15 mouse cellular contexts compared by ENCODE assay signal in genomic region chr17:15630792-15631191, GRCm38 (mm10).
A peak's percentile ranks its signal among the peaks of the same experiment; 100 is the strongest.
DNase-seq lines count a peak whose midpoint lies in the region; ATAC-seq lines count a peak whose summit lies in the region.
"Had no signal": no experiment of that assay in that cellular context is flagged by ENCODE, and none has a peak within 500 bp of the region (broad histone marks: within the 10 kb centered on the region; RNA-seq: fewer than 3 reads in every experiment).

No protein-coding gene starts in this region.

- no peaks in the 10 kb centered on the region for H3K27me3 ChIP-seq in embryonic facial prominence, embryonic 12.5 days
- no peaks in the 10 kb centered on the region for H3K27me3 ChIP-seq in embryonic facial prominence, embryonic 10.5 days (replicated peaks; ENCODE audit: low read depth, poor library complexity, severe bottlenecking)
- H3K27me3 ChIP-seq in heart, embryonic 16.5 days (ENCODE audit: control insufficient read depth, insufficient read depth, low read length): no peaks in the 10 kb centered on the region
- no peaks in the 10 kb centered on the region for H3K27me3 ChIP-seq in liver, embryonic 16.5 days (ENCODE audit: control insufficient read depth, insufficient read depth, low read depth, low read length)
- no peaks in the 10 kb centered on the region for H3K27me3 ChIP-seq in liver, embryonic 11.5 days (replicated peaks; ENCODE audit: control insufficient read depth, insufficient read depth, low read length)
- peaks cover 5% of the 10 kb centered on the region; the same call in 1 of the 2 replicates for H3K27me3 ChIP-seq in limb, embryonic 13.5 days
- H3K27me3 ChIP-seq: forebrain, embryonic 15.5 days; midbrain, embryonic 13.5 days had no signal

- intact Hi-C loops in heart, postnatal 36 days (cut with DNase I): no loop called here

- peak overlapping the region; percentile 51 for H3K4me2 ChIP-seq in embryonic facial prominence, embryonic 12.5 days (replicated peaks)
- H3K4me2 ChIP-seq in heart, embryonic 16.5 days (ENCODE audit: low read depth, low read length): peak overlapping the region; percentile 55
- 0 out of 2 replicates have a peak overlapping the region, but pooled peaks have one; percentile 37 for H3K4me2 ChIP-seq in liver, embryonic 16.5 days (ENCODE audit: low read depth, low read length)
- no peak overlapping the region for H3K4me2 ChIP-seq in liver, embryonic 11.5 days
- peak overlapping the region; percentile 49 for H3K4me2 ChIP-seq in limb, embryonic 13.5 days (replicated peaks)
- H3K4me2 ChIP-seq: forebrain, embryonic 15.5 days; midbrain, embryonic 13.5 days had no signal

- 0 out of 2 replicates have a peak, but pooled peaks cover 6% of the 10 kb centered on the region for H3K9me3 ChIP-seq in embryonic facial prominence, embryonic 12.5 days
- H3K9me3 ChIP-seq in embryonic facial prominence, embryonic 10.5 days: peaks cover 7% of the 10 kb centered on the region; the same call in 1 of the 2 replicates
- H3K9me3 ChIP-seq in heart, embryonic 16.5 days (replicated peaks; ENCODE audit: control insufficient read depth, low read length): no peaks in the 10 kb centered on the region; the same call in 1 of the 2 replicates
- no peaks in the 10 kb centered on the region for H3K9me3 ChIP-seq in liver, embryonic 16.5 days (replicated peaks; ENCODE audit: control insufficient read depth, low read length)
- H3K9me3 ChIP-seq in liver, embryonic 11.5 days (ENCODE audit: control insufficient read depth, low read length): no peaks in the 10 kb centered on the region
- peaks cover 9% of the 10 kb centered on the region; the same call in 1 of the 2 replicates for H3K9me3 ChIP-seq in limb, embryonic 13.5 days
- H3K9me3 ChIP-seq: forebrain, embryonic 15.5 days; midbrain, embryonic 13.5 days had no signal

- no peaks in the 10 kb centered on the region for H3K36me3 ChIP-seq in embryonic facial prominence, embryonic 12.5 days
- no peaks in the 10 kb centered on the region for H3K36me3 ChIP-seq in embryonic facial prominence, embryonic 10.5 days (replicated peaks)
- no peaks in the 10 kb centered on the region for H3K36me3 ChIP-seq in heart, embryonic 16.5 days (ENCODE audit: control insufficient read depth, insufficient read depth)
- no peaks in the 10 kb centered on the region for H3K36me3 ChIP-seq in liver, embryonic 16.5 days (ENCODE audit: control insufficient read depth, insufficient read depth)
- H3K36me3 ChIP-seq in liver, embryonic 11.5 days (ENCODE audit: control insufficient read depth, insufficient read depth, low read length): no peaks in the 10 kb centered on the region
- no peaks in the 10 kb centered on the region for H3K36me3 ChIP-seq in limb, embryonic 13.5 days
- H3K36me3 ChIP-seq: forebrain, embryonic 15.5 days; midbrain, embryonic 13.5 days had no signal

- no peak overlapping the region for H3K27ac ChIP-seq in embryonic facial prominence, embryonic 12.5 days
- H3K27ac ChIP-seq in embryonic facial prominence, embryonic 10.5 days (replicated peaks): no peak overlapping the region
- no peak overlapping the region for H3K27ac ChIP-seq in heart, embryonic 16.5 days (ENCODE audit: low read length)
- no peak overlapping the region for H3K27ac ChIP-seq in liver, embryonic 16.5 days (ENCODE audit: low read length)
- no peak overlapping the region for H3K27ac ChIP-seq in liver, embryonic 11.5 days (ENCODE audit: low read depth, low read length)
- H3K27ac ChIP-seq in limb, embryonic 13.5 days: no peak overlapping the region
- H3K27ac ChIP-seq: forebrain, embryonic 15.5 days; midbrain, embryonic 13.5 days had no signal

- H3K4me3 ChIP-seq in embryonic facial prominence, embryonic 12.5 days: no peak overlapping the region
- H3K4me3 ChIP-seq in embryonic facial prominence, embryonic 10.5 days: no peak overlapping the region
- no peak overlapping the region; the same call in 1 of the 2 replicates for H3K4me3 ChIP-seq in heart, embryonic 16.5 days (ENCODE audit: low read length)
- H3K4me3 ChIP-seq in liver, embryonic 16.5 days (ENCODE audit: low read depth, low read length): no peak overlapping the region
- no peak overlapping the region for H3K4me3 ChIP-seq in liver, embryonic 11.5 days (ENCODE audit: low read depth, low read length)
- no peak overlapping the region for H3K4me3 ChIP-seq in limb, embryonic 13.5 days
- H3K4me3 ChIP-seq: forebrain, embryonic 15.5 days; midbrain, embryonic 13.5 days had no signal

- DNase-seq in embryonic facial prominence, embryonic 10.5 days (ENCODE audit: low spot score): no peak
- DNase-seq in heart, postnatal 36 days: no peak
- DNase-seq in liver, embryonic 11.5 days (ENCODE audit: low spot score): no peak
- DNase-seq in ovary, postnatal 14 days (ENCODE audit: low spot score): no peak
- DNase-seq: adrenal gland, adult 8-10 months; cerebellum, adult 2 months; kidney, postnatal 36 days; thymus, adult 18-20 months had no signal

- no peak for ATAC-seq in embryonic facial prominence, embryonic 12.5 days (ENCODE audit: insufficient number of reproducible peaks, insufficient read depth, low FRiP score, low TSS enrichment)
- ATAC-seq in heart, embryonic 16.5 days (replicated peaks; ENCODE audit: extremely low read depth, insufficient read depth, low FRiP score): no peak
- ATAC-seq in liver, embryonic 16.5 days (ENCODE audit: low read depth): no peak
- no peak for ATAC-seq in liver, embryonic 11.5 days (replicated peaks; ENCODE audit: low FRiP score)
- ATAC-seq in limb, embryonic 13.5 days (ENCODE audit: low FRiP score, low read depth): no peak
- ATAC-seq: forebrain, embryonic 15.5 days; inflammation-experienced regulatory T-cells, adult 6 months; midbrain, embryonic 13.5 days had no signal

- 65% methylated on average over 5 of the region's 5 CpGs for WGBS in embryonic facial prominence, embryonic 12.5 days
- WGBS in embryonic facial prominence, embryonic 10.5 days: 72% methylated on average over 5 of the region's 5 CpGs
- 60% methylated on average over 5 of the region's 5 CpGs for WGBS in heart, embryonic 16.5 days
- 54% methylated on average over 5 of the region's 5 CpGs for WGBS in liver, embryonic 16.5 days (ENCODE audit: insufficient replicate concordance)
- 59% methylated on average over 5 of the region's 5 CpGs for WGBS in liver, embryonic 11.5 days
- WGBS in limb, embryonic 13.5 days: 47% methylated on average over 5 of the region's 5 CpGs

- no peak overlapping the region for H3K9ac ChIP-seq in embryonic facial prominence, embryonic 12.5 days
- H3K9ac ChIP-seq in heart, embryonic 16.5 days (ENCODE audit: low read length): no peak overlapping the region
- no peak overlapping the region for H3K9ac ChIP-seq in liver, embryonic 16.5 days (ENCODE audit: low read depth, low read length)
- no peak overlapping the region for H3K9ac ChIP-seq in liver, embryonic 11.5 days (ENCODE audit: low read depth, low read length)
- H3K9ac ChIP-seq in limb, embryonic 13.5 days: no peak overlapping the region
- H3K9ac ChIP-seq: forebrain, embryonic 15.5 days; midbrain, embryonic 13.5 days had no signal

- H3K4me1 ChIP-seq in embryonic facial prominence, embryonic 12.5 days: no peaks in the 10 kb centered on the region
- peaks cover 15% of the 10 kb centered on the region for H3K4me1 ChIP-seq in embryonic facial prominence, embryonic 10.5 days
- no peaks in the 10 kb centered on the region for H3K4me1 ChIP-seq in heart, embryonic 16.5 days (ENCODE audit: control insufficient read depth, insufficient read depth, low read length)
- no peaks in the 10 kb centered on the region for H3K4me1 ChIP-seq in liver, embryonic 16.5 days (ENCODE audit: control insufficient read depth, low read depth, low read length)
- H3K4me1 ChIP-seq in liver, embryonic 11.5 days (replicated peaks; ENCODE audit: control insufficient read depth, insufficient read depth, low read length): no peaks in the 10 kb centered on the region
- no peaks in the 10 kb centered on the region for H3K4me1 ChIP-seq in limb, embryonic 13.5 days
- H3K4me1 ChIP-seq: forebrain, embryonic 15.5 days; midbrain, embryonic 13.5 days had no signal
